ENCODE assay signal across 14 mouse cellular contexts in genomic region chr13:69946615-69947014, GRCm38 (mm10).
A peak's percentile ranks its signal among the peaks of the same experiment; 100 is the strongest.
DNase-seq lines count a peak whose midpoint lies in the region; ATAC-seq and TF ChIP-seq lines count a peak whose summit lies in the region.
"Had no signal": no experiment of that assay in that cellular context is flagged by ENCODE, and none has a peak within 500 bp of the region (broad histone marks: within the 10 kb centered on the region; RNA-seq: fewer than 3 reads in every experiment).

No protein-coding gene starts in this region.

- no peak for ATAC-seq in heart, embryonic 11.5 days (replicated peaks; ENCODE audit: insufficient number of reproducible peaks, low FRiP score, low TSS enrichment)
- peak; percentile 66; the same call in 1 of the 2 replicates for ATAC-seq in heart, embryonic 15.5 days (replicated peaks; ENCODE audit: insufficient number of reproducible peaks, insufficient read depth, low FRiP score, low read depth)
- ATAC-seq: CD4-positive, CD25-positive, alpha-beta regulatory T cell, adult 4 months had no signal

- no peak for TF ChIP-seq POLR2A in heart, adult 2 months (IDR thresholded peaks at IDR 0.05; ENCODE audit: insufficient read depth, low read depth, low read length)
- no peak for TF ChIP-seq POLR2A in cerebellum, adult 2 months (IDR thresholded peaks at IDR 0.05; ENCODE audit: borderline replicate concordance, insufficient read depth, low read length)
- TF ChIP-seq POLR2A in thymus, adult 2 months (IDR thresholded peaks at IDR 0.05; ENCODE audit: control insufficient read depth, extremely low read depth, insufficient read depth, low read length, poor library complexity) = no peak

- no peak for TF ChIP-seq CTCF in heart, adult 2 months (IDR thresholded peaks at IDR 0.05)
- TF ChIP-seq CTCF in cerebellum, adult 2 months (IDR thresholded peaks at IDR 0.05; ENCODE audit: borderline replicate concordance, insufficient read depth, low read depth, low read length) = no peak
- no peak for TF ChIP-seq CTCF in thymus, adult 2 months (IDR thresholded peaks at IDR 0.05; ENCODE audit: borderline replicate concordance, control insufficient read depth, extremely low read depth, insufficient read depth, low read length, poor library complexity)

- H3K4me3 ChIP-seq in heart, adult 2 months = no peak overlapping the region
- no peak overlapping the region for H3K4me3 ChIP-seq in heart, embryonic 11.5 days (ENCODE audit: low read depth, low read length)
- no peak overlapping the region for H3K4me3 ChIP-seq in cerebellum, adult 2 months (replicated peaks; ENCODE audit: insufficient read depth, low read depth, low read length)
- H3K4me3 ChIP-seq in heart, embryonic 15.5 days = no peak overlapping the region
- no peak overlapping the region for H3K4me3 ChIP-seq in thymus, adult 2 months (ENCODE audit: control insufficient read depth, insufficient read depth, low read length)
- H3K4me3 ChIP-seq: heart, embryonic 13.5 days; left cerebral cortex, adult 2 months had no signal

- no peak for TF ChIP-seq EP300 in heart, adult 2 months (IDR thresholded peaks at IDR 0.05; ENCODE audit: insufficient read depth, low read depth, low read length)

- no peaks in the 10 kb centered on the region for H3K36me3 ChIP-seq in heart, adult 2 months (ENCODE audit: control insufficient read depth, insufficient read depth, low read length)
- H3K36me3 ChIP-seq in heart, embryonic 11.5 days (ENCODE audit: control insufficient read depth, insufficient read depth, low read length) = no peaks in the 10 kb centered on the region
- no peaks in the 10 kb centered on the region for H3K36me3 ChIP-seq in heart, embryonic 15.5 days
- H3K36me3 ChIP-seq in thymus, adult 2 months (ENCODE audit: control insufficient read depth, insufficient read depth, low read length) = no peaks in the 10 kb centered on the region
- H3K36me3 ChIP-seq: heart, embryonic 13.5 days had no signal

- H3K4me2 ChIP-seq in heart, embryonic 11.5 days = no peak overlapping the region
- no peak overlapping the region for H3K4me2 ChIP-seq in heart, embryonic 15.5 days
- H3K4me2 ChIP-seq: heart, embryonic 13.5 days had no signal

- intact Hi-C loops in heart, adult 2 months (cut with DNase I) = no loop called here
- intact Hi-C loops in gastrocnemius, postnatal 36 days (cut with DNase I) = no loop called here

- H3K27me3 ChIP-seq in heart, adult 2 months (ENCODE audit: control insufficient read depth, insufficient read depth, low read length) = no peaks in the 10 kb centered on the region
- no peaks in the 10 kb centered on the region for H3K27me3 ChIP-seq in heart, embryonic 11.5 days (ENCODE audit: control insufficient read depth, insufficient read depth, low read length)
- no peaks in the 10 kb centered on the region for H3K27me3 ChIP-seq in cerebellum, adult 2 months (ENCODE audit: control insufficient read depth, insufficient read depth, low read length)
- no peaks in the 10 kb centered on the region for H3K27me3 ChIP-seq in heart, embryonic 15.5 days
- no peaks in the 10 kb centered on the region for H3K27me3 ChIP-seq in thymus, adult 2 months (ENCODE audit: control insufficient read depth, insufficient read depth, low read length)
- H3K27me3 ChIP-seq: heart, embryonic 13.5 days had no signal

- H3K4me1 ChIP-seq in heart, adult 2 months (ENCODE audit: control insufficient read depth, insufficient read depth, low read length) = no peaks in the 10 kb centered on the region
- H3K4me1 ChIP-seq in heart, embryonic 11.5 days (ENCODE audit: control insufficient read depth, insufficient read depth, low read length) = 0 out of 2 replicates have a peak, but pooled peaks cover 3% of the 10 kb centered on the region
- peaks cover 12% of the 10 kb centered on the region for H3K4me1 ChIP-seq in cerebellum, adult 2 months (ENCODE audit: control insufficient read depth, insufficient read depth, low read length)
- H3K4me1 ChIP-seq in heart, embryonic 15.5 days (replicated peaks) = peaks cover 5% of the 10 kb centered on the region; the same call in 1 of the 2 replicates
- no peaks in the 10 kb centered on the region for H3K4me1 ChIP-seq in thymus, adult 2 months (replicated peaks; ENCODE audit: control insufficient read depth, insufficient read depth, low read length)

- 24% methylated on average over 7 of the region's 7 CpGs for WGBS in heart, adult 2 months
- 36% methylated on average over 7 of the region's 7 CpGs for WGBS in heart, embryonic 11.5 days (ENCODE audit: insufficient replicate concordance)
- 11% methylated on average over 7 of the region's 7 CpGs for WGBS in cerebellum, adult 2 months
- 26% methylated on average over 7 of the region's 7 CpGs for WGBS in heart, embryonic 15.5 days
- 78% methylated on average over 7 of the region's 7 CpGs for WGBS in thymus, adult 2 months

- peak; percentile 18 to 47 for DNase-seq in heart, adult 2 months
- peak; percentile 0 for DNase-seq in MEL-GATA-1-ER (ENCODE audit: extremely low read depth, low read depth)
- DNase-seq in cerebellum, adult 2 months = peak; percentile 67 to 82
- no peak for DNase-seq in gastrocnemius, postnatal 36 days
- no peak for DNase-seq in thymus, adult 2 months
- DNase-seq in adrenal gland, adult 18-20 months (ENCODE audit: low spot score in 2 of 2) = no peak
- DNase-seq: embryo, embryonic 11 days; lung, postnatal 10 days; spleen, adult 18-20 months had no signal

- no peak overlapping the region for H3K9ac ChIP-seq in heart, adult 2 months (ENCODE audit: low read depth, low read length)
- H3K9ac ChIP-seq in heart, embryonic 11.5 days (ENCODE audit: low read depth, low read length) = no peak overlapping the region
- no peak overlapping the region for H3K9ac ChIP-seq in heart, embryonic 15.5 days
- H3K9ac ChIP-seq: heart, embryonic 13.5 days had no signal

- no peak overlapping the region for H3K27ac ChIP-seq in heart, adult 2 months
- no peak overlapping the region for H3K27ac ChIP-seq in heart, embryonic 11.5 days (ENCODE audit: low read depth, low read length)
- no peak overlapping the region for H3K27ac ChIP-seq in cerebellum, adult 2 months (ENCODE audit: insufficient read depth, low read length)
- H3K27ac ChIP-seq in heart, embryonic 15.5 days = no peak overlapping the region
- H3K27ac ChIP-seq in thymus, adult 2 months (ENCODE audit: control insufficient read depth, insufficient read depth, low read length) = no peak overlapping the region
- H3K27ac ChIP-seq: heart, embryonic 13.5 days; left cerebral cortex, adult 2 months had no signal

- no peaks in the 10 kb centered on the region for H3K79me2 ChIP-seq in heart, adult 2 months (replicated peaks; ENCODE audit: control insufficient read depth, insufficient read depth, low read length)

- peaks cover 3% of the 10 kb centered on the region; the same call in 1 of the 2 replicates for H3K9me3 ChIP-seq in heart, embryonic 11.5 days (replicated peaks; ENCODE audit: control insufficient read depth, low read length)
- no peaks in the 10 kb centered on the region for H3K9me3 ChIP-seq in heart, embryonic 15.5 days (replicated peaks)

Comparison
In these comparisons a context has a peak if more than half of its experiments do, and no peak if none do; other contexts are left out.
1. DNase-seq: peak in heart, adult 2 months (2 of 2), MEL-GATA-1-ER (single experiment) and cerebellum, adult 2 months (2 of 2); none in gastrocnemius, postnatal 36 days (0 of 2), thymus, adult 2 months (single experiment) and adrenal gland, adult 18-20 months (0 of 2).